In genomic region chr12:100006681-100007080, GRCm38 (mm10) we compare ENCODE assay signal across 15 mouse cellular contexts. TPM values are rescaled to one million over a fixed set of nuclear protein-coding genes. Genes with fewer than 3 reads are reported as not detected.
"Had no signal": no experiment of that assay in that cellular context is flagged by ENCODE, and none has a peak within 500 bp of the region (broad histone marks: within the 10 kb centered on the region; RNA-seq: fewer than 3 reads in every experiment).

No protein-coding gene starts in this region.

- ATAC-seq: lung, postnatal 0 days; midbrain, embryonic 13.5 days had no signal

- H3K36me3 ChIP-seq: kidney, embryonic 15.5 days; liver, embryonic 15.5 days; midbrain, embryonic 13.5 days; neural tube, embryonic 15.5 days had no signal

- H3K27ac ChIP-seq: kidney, embryonic 15.5 days; liver, embryonic 15.5 days; midbrain, embryonic 13.5 days; neural tube, embryonic 15.5 days; stomach, postnatal 0 days had no signal

- H3K9ac ChIP-seq: kidney, embryonic 15.5 days; liver, embryonic 15.5 days; midbrain, embryonic 13.5 days; neural tube, embryonic 15.5 days had no signal

- H3K9me3 ChIP-seq: kidney, embryonic 15.5 days; liver, embryonic 15.5 days; midbrain, embryonic 13.5 days; neural tube, embryonic 15.5 days had no signal

- DNase-seq: kidney, postnatal 14 days; left cerebral cortex, postnatal 4 days; lung, adult 2 months; lung, postnatal 36 days; right cerebral cortex, adult 18-20 months; right cerebral cortex, postnatal 25 days had no signal

- H3K4me3 ChIP-seq: kidney, embryonic 15.5 days; liver, embryonic 15.5 days; midbrain, embryonic 13.5 days; myocyte; neural tube, embryonic 15.5 days had no signal

- H3K27me3 ChIP-seq: kidney, embryonic 15.5 days; liver, embryonic 15.5 days; midbrain, embryonic 13.5 days; neural tube, embryonic 15.5 days had no signal

- H3K4me2 ChIP-seq: kidney, embryonic 15.5 days; liver, embryonic 11.5 days; liver, embryonic 15.5 days; midbrain, embryonic 13.5 days; neural tube, embryonic 15.5 days had no signal

- H3K4me1 ChIP-seq: liver, embryonic 15.5 days; midbrain, embryonic 13.5 days; neural tube, embryonic 15.5 days had no signal

RNA-seq across cellular contexts. Expression of gene Kcnk13, which starts 42.4 kb away (rescaled TPM):
- total RNA-seq: megakaryocyte-erythroid progenitor cell, adult 5-6 weeks had no signal
